Mouse (Mus musculus) mesoderm, embryonic 11.5 days (tissue): ENCODE measurements around the gene Olfr1173.

ENCODE experiments used
- DNase-seq: peaks from one replicate; pipeline ENCODE4 v3.0.0-alpha.2; 2012; ENCODE audit warnings: low read depth, low spot score

Olfr1173 gene

DNA sequence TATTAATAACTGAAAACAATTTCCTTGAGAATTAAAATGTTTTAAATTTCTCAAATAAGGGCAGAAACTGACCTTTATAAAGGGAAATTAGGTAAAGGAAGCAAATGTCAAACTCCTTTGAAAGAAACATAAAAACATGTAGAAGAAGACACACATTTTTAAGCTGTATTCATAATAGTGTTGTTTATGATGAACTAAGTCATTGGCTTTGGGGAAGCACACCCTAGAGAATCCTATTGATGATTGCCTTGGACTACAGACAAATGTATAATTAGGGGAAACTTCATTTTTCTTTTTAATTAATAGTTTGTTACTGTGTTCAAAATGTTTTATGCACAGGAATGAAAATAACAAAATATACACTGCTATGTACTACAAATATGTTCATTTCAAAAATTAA, at the start of gene Olfr1173:
Gene Olfr1173, minus strand, starts transcription at position 101 of the 400 bp plus-strand sequence.
- no peak for DNase-seq

DNA sequence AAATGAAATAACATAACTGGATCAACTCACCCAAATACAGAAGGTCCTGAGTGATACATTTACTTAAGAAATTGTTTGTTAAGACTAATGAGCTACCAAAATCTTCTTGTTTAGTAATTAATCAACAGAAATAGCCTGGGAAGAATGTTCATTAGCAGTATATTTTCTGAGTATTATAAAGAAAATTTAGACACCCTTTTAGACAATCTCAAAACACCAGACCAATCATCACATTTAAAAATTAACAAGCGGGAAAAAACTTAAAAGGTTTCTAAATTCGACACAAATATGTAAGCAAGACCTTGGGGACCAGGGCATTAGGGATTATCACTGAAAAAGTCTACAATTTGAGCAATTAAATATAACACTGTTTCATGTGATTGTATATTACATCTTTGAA, 47.4 kb upstream of the Olfr1173 start, which contains the start of gene Olfr1175-ps:
Gene Olfr1175-ps, minus strand, starts transcription at position 101 of the 400 bp plus-strand sequence.
- DNase-seq, result no peak

DNA sequence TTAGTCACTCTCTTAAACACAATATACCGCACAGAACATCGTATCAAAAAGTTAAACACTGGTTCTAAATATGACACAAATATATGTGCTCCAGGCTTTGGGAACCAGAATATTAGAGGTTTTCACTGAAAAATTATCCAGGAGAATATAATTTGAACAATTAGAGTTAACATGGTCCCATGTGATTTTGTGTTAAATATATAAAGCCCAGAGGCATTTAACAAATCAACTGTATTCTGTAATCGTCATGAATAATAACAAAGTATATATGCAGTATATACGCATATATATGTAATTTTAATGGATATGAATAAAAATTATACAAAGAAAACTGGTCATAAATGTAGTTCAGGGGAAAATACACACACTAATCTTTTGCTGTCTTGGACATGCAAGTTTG, 35.4 kb upstream of the Olfr1173 start, which contains the start of gene Olfr1174-ps:
Gene Olfr1174-ps, minus strand, starts transcription at position 101 of the 400 bp plus-strand sequence.
- DNase-seq, result no peak

DNA sequence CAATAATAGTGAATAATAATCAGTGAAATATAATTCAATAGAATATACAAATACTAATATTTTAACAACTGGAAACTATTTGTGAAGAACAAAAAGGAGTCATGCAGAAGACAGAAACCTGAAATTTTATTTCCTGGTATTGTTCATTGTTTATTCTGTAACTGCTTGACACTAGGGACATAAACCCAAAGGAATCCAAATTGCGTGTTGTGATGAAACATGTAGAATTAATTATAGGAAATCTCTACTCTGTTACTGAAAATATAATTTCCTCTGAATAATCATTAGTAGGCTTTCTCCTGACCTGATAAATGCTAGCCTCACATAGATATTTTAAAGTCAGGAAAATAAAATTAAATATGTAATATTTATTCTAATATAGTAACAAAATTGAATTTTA, 51.4 kb downstream of the Olfr1173 start, which contains the start of gene Olfr1170:
Gene Olfr1170, minus strand, starts transcription at position 101 of the 400 bp plus-strand sequence.
- no peak for DNase-seq
